Mouse (Mus musculus): Measurements from ENCODE around the gene Mansc1. TPM values are rescaled to one million over a fixed set of nuclear protein-coding genes. Genes with fewer than 3 reads are reported as not detected.

The Mansc1 gene
- polyA plus RNA-seq, 1 experiment from 2014 or later = 8.0 TPM

DNA sequence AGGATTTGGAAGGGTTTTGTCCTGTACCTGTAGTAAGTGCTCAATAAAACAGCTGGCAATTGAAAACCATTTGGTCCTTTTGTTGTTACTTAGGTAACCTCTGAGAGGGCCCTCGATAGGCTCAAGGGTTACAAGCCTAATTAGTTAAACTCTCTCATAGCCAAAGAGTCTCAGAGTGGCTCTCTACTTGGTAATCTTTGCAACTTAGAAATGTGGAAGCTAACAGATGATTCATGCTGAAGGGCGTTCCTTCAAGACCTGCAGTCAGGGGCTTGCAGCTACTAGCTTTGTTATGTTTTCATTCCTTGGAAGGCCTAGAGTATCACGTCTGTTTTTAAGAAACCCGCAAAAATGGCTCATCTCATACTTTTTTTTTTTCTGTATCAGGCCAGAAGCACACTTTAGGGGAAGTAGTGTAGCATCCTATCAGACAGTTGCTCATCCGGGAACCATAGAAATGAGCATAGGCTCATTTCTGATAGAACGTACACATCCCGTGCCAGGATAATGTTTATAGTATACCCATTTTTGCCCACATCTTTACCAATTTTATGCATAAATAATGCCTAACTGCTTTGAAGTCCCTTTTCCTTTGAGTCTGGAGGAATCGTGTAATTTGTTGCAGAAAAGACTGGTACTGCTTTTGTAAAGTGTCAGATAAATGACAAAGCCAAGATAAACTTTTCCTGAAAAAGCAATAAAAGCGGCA lies 9.6 kb upstream of the Mansc1 start:
- Histone ChIP-seq H3K9me3 (replicated peaks; ENCODE audit: control insufficient read depth, low read length) (no peaks in the 10 kb centered on the region), H3K9ac (ENCODE audit: low read length) (peak overlapping the region; percentile 81), H3K4me2 (ENCODE audit: low read depth, low read length) (peak overlapping the region; percentile 93), H3K27ac (ENCODE audit: low read length) (no peak overlapping the region), H3K4me1 (ENCODE audit: control insufficient read depth, insufficient read depth, low read length) (peaks cover 7% of the 10 kb centered on the region), H3K36me3 (ENCODE audit: control insufficient read depth, insufficient read depth) (peaks cover 8% of the 10 kb centered on the region; the same call in 1 of the 2 replicates), H3K27me3 (ENCODE audit: control insufficient read depth, insufficient read depth, low read length) (no peaks in the 10 kb centered on the region), H3K4me3 (ENCODE audit: low read length) (peak overlapping the region; percentile 64)
- 71% methylated on average over 9 of the region's 9 CpGs for WGBS
- ATAC-seq (replicated peaks; ENCODE audit: extremely low read depth, insufficient read depth, low FRiP score) = no peak

DNA sequence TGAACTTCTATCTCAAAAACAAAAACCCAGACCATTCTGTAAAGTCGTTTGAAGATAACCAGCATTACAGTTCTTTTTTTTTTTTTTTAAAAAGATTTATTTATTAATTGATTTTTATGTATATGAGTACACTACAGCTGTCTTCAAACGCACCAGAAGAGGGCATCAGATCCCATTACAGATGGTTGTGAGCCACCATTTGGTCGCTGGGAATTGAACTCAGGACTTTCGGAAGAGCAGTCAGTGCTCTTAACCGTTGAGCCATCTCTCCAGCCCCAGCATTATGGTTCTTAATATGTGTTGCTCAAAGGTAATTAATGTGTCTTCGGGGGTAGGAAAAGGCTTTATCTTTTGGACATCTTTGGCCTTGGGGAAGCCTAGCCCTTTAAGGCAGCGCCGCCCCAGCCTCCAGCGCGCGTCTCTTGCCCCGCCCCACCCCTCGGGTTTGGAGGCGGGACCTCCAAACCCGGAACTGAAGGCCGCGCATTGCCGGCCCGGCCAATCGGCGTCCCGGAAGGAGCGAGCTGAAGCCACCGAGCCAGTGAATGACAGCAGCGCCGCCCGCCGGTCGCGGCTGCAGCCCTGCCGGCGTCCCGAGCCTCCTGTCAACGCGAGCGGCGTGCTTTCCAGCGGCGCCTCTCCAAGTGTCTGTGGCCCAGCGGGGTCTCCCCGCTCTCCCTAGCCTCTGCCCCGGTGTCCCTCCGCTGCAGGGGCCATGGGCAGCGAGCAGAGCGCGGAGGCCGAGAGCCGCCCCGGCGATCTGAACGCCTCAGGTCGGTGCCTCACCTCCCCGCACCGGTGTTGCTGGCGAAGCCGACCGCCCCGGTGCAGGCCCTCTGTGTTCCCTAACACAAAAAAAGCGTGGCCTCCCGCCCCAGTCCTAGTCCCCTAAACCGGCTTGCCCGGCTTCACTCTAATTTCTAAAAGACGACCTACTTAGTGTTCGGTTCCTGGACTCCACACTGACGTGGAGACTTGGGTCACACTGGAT lies 8.5 kb upstream of the Mansc1 start:
- peak; percentile 98 for ATAC-seq (replicated peaks; ENCODE audit: extremely low read depth, insufficient read depth, low FRiP score)
- H3K4me1 ChIP-seq (ENCODE audit: control insufficient read depth, insufficient read depth, low read length) = peaks cover 7% of the 10 kb centered on the region
- WGBS = 2% methylated on average over 65 of the region's 65 CpGs
- H3K9ac ChIP-seq (ENCODE audit: low read length) = peak overlapping the region; percentile 81
- H3K36me3 ChIP-seq (ENCODE audit: control insufficient read depth, insufficient read depth) = 0 out of 2 replicates have a peak, but pooled peaks cover 5% of the 10 kb centered on the region
- H3K27ac ChIP-seq (ENCODE audit: low read length) = peak overlapping the region; percentile 49
- peak overlapping the region; percentile 93 for H3K4me2 ChIP-seq (ENCODE audit: low read depth, low read length)
- H3K4me3 ChIP-seq (ENCODE audit: low read length) = peak overlapping the region; percentile 64
- no peaks in the 10 kb centered on the region for H3K9me3 ChIP-seq (replicated peaks; ENCODE audit: control insufficient read depth, low read length)
- no peaks in the 10 kb centered on the region for H3K27me3 ChIP-seq (ENCODE audit: control insufficient read depth, insufficient read depth, low read length)

DNA sequence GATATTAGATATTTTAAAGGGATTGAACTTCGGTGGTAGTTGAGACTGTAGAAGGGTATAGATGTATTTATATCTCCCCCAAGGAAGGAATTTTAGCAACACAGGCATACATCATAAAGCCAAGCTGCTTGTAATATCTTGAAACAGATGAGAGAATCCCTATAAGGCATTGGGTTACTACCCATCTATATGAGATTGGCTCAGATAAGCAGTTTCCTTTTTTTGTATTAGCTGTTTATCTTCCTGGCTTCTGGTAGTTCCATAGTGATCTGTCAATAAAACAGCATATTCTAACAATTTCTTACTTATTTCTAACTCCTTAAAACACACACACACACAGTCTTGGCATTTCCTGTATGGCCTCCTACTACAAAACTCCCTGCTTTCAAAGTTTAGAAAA lies 7.6 kb upstream of the Mansc1 start:
- Histone ChIP-seq H3K27me3 (ENCODE audit: control insufficient read depth, insufficient read depth, low read length) (no peaks in the 10 kb centered on the region), H3K4me1 (ENCODE audit: control insufficient read depth, insufficient read depth, low read length) (peaks cover 7% of the 10 kb centered on the region), H3K9ac (ENCODE audit: low read length) (no peak overlapping the region), H3K9me3 (replicated peaks; ENCODE audit: control insufficient read depth, low read length) (no peaks in the 10 kb centered on the region), H3K36me3 (ENCODE audit: control insufficient read depth, insufficient read depth) (0 out of 2 replicates have a peak, but pooled peaks cover 2% of the 10 kb centered on the region), H3K4me2 (ENCODE audit: low read depth, low read length) (no peak overlapping the region), H3K27ac (ENCODE audit: low read length) (no peak overlapping the region), H3K4me3 (ENCODE audit: low read length) (no peak overlapping the region)
- ATAC-seq (replicated peaks; ENCODE audit: extremely low read depth, insufficient read depth, low FRiP score) = no peak
- 97% methylated on average over 1 of the region's 1 CpGs for whole genome bisulfite sequencing

DNA sequence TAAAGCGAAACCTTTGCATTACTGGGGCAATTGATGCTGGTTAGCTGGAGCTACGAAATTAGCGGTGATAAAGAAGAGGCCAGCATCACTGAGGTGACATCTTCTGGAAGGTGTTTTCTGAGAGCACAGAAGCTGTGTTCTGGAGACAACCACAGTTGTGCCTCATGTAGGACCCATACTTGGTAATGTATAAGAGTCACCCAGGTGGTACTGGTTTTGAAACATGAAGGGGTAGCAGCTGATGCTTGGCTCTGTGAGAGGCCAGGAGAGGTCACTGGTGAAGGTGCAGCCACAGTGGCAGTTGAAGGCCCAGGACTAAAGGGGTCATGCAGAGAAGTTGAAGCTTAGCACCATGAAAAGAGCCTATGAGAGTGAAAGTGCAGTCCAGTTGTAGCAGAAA lies 6.9 kb upstream of the Mansc1 start, which contains the start of gene Borcs5:
TSS of gene Borcs5 (plus strand) at position 301 of the 400 bp plus-strand sequence.
- no peak for ATAC-seq (replicated peaks; ENCODE audit: extremely low read depth, insufficient read depth, low FRiP score)
- H3K4me1 ChIP-seq (ENCODE audit: control insufficient read depth, insufficient read depth, low read length) = peaks cover 7% of the 10 kb centered on the region
- no peak within 1 kb of the TSS for H3K4me3 ChIP-seq (ENCODE audit: low read length)
- H3K27me3 ChIP-seq (ENCODE audit: control insufficient read depth, insufficient read depth, low read length) = no peaks in the 10 kb centered on the region
- H3K4me2 ChIP-seq (ENCODE audit: low read depth, low read length) = no peak within 1 kb of the TSS
- WGBS = 72% methylated on average over 3 of the region's 3 CpGs
- H3K9ac ChIP-seq (ENCODE audit: low read length) = no peak within 1 kb of the TSS
- no peak within 1 kb of the TSS for H3K27ac ChIP-seq (ENCODE audit: low read length)
- H3K36me3 ChIP-seq (ENCODE audit: control insufficient read depth, insufficient read depth) = no peaks in the 10 kb centered on the region
- H3K9me3 ChIP-seq (replicated peaks; ENCODE audit: control insufficient read depth, low read length) = no peaks in the 10 kb centered on the region

DNA sequence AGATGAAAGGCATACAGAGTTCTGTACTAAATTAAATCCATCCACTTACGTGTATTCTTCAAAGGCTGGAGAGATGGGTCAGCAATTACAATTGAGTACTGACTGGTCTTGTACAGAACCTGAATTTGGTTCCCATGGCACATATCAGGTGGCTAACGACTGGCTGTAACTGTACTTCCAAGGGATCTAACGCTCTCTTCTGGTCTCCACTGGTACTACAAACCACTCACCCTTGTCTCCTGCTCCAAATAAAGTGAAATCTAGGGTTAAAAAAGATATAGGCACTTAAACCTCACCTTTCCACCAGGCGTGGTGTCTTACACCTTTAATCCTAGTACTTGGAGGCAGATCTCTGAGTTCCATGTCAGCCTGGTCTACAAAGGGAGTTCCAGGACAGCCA lies 4.2 kb upstream of the Mansc1 start:
- H3K9me3 ChIP-seq (replicated peaks; ENCODE audit: control insufficient read depth, low read length) = no peaks in the 10 kb centered on the region
- H3K9ac ChIP-seq (ENCODE audit: low read length) = no peak overlapping the region
- H3K4me1 ChIP-seq (ENCODE audit: control insufficient read depth, insufficient read depth, low read length) = peaks cover 5% of the 10 kb centered on the region; the same call in 1 of the 2 replicates
- no peak overlapping the region for H3K4me3 ChIP-seq (ENCODE audit: low read length)
- 63% methylated on average over 4 of the region's 4 CpGs for WGBS
- H3K36me3 ChIP-seq (ENCODE audit: control insufficient read depth, insufficient read depth) = no peaks in the 10 kb centered on the region
- no peaks in the 10 kb centered on the region for H3K27me3 ChIP-seq (ENCODE audit: control insufficient read depth, insufficient read depth, low read length)
- H3K27ac ChIP-seq (ENCODE audit: low read length) = no peak overlapping the region
- ATAC-seq (replicated peaks; ENCODE audit: extremely low read depth, insufficient read depth, low FRiP score) = no peak
- H3K4me2 ChIP-seq (ENCODE audit: low read depth, low read length) = no peak overlapping the region

DNA sequence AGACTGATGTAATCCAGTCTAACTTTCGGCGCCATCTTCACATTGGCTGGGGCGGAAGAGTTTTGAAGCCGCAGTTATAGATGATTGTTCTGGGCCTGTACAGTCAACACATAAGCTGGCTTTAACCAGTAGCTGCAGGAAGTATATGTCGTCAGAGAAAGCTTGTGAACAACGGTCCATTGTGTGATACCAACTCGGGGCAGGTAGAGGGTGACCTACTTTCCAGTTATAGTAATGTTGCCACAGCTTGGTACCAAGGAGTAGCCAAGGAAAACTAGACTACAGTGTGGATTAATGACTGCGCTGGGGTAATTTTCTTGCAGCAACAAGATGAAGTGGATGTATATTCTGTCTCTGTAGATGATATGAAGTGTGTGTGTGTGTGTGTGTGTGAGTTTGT lies 1.3 kb upstream of the Mansc1 start:
- 75% methylated on average over 8 of the region's 8 CpGs for WGBS
- Histone ChIP-seq H3K9me3 (replicated peaks; ENCODE audit: control insufficient read depth, low read length) (no peaks in the 10 kb centered on the region), H3K4me3 (ENCODE audit: low read length) (no peak overlapping the region), H3K27ac (ENCODE audit: low read length) (no peak overlapping the region), H3K4me2 (ENCODE audit: low read depth, low read length) (no peak overlapping the region), H3K27me3 (ENCODE audit: control insufficient read depth, insufficient read depth, low read length) (no peaks in the 10 kb centered on the region), H3K9ac (ENCODE audit: low read length) (no peak overlapping the region), H3K36me3 (ENCODE audit: control insufficient read depth, insufficient read depth) (no peaks in the 10 kb centered on the region), H3K4me1 (ENCODE audit: control insufficient read depth, insufficient read depth, low read length) (peaks cover 5% of the 10 kb centered on the region; the same call in 1 of the 2 replicates)
- ATAC-seq (replicated peaks; ENCODE audit: extremely low read depth, insufficient read depth, low FRiP score) = no peak

DNA sequence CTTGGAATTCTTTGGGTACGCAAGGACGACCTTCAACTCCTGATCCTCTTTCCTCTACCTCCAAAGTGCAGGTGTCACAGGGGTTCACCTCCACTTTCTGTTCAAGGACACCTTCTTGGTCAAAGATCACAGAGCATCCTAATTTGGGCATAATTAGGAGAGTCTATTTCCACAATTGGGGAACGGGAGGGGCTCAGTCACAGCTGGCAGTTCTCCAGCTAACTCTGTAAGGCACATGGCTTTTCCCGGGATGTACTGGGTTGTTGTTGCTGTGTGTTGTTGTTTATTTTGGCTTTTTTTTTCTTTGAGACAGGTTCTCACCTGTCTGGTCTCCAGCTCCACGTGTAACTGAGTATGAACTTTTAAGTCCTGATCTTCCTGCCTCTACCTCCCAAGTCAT lies 468 bp upstream of the Mansc1 start:
- no peak for ATAC-seq (replicated peaks; ENCODE audit: extremely low read depth, insufficient read depth, low FRiP score)
- H3K36me3 ChIP-seq (ENCODE audit: control insufficient read depth, insufficient read depth) = no peaks in the 10 kb centered on the region
- peak overlapping the region; percentile 83 for H3K4me3 ChIP-seq (ENCODE audit: low read length)
- H3K27ac ChIP-seq (ENCODE audit: low read length) = peak overlapping the region; percentile 82
- H3K27me3 ChIP-seq (ENCODE audit: control insufficient read depth, insufficient read depth, low read length) = no peaks in the 10 kb centered on the region
- H3K9me3 ChIP-seq (replicated peaks; ENCODE audit: control insufficient read depth, low read length) = no peaks in the 10 kb centered on the region
- H3K4me2 ChIP-seq (ENCODE audit: low read depth, low read length) = peak overlapping the region; percentile 70
- peaks cover 5% of the 10 kb centered on the region; the same call in 1 of the 2 replicates for H3K4me1 ChIP-seq (ENCODE audit: control insufficient read depth, insufficient read depth, low read length)
- WGBS = 28% methylated on average over 5 of the region's 5 CpGs
- peak overlapping the region; percentile 87 for H3K9ac ChIP-seq (ENCODE audit: low read length)

DNA sequence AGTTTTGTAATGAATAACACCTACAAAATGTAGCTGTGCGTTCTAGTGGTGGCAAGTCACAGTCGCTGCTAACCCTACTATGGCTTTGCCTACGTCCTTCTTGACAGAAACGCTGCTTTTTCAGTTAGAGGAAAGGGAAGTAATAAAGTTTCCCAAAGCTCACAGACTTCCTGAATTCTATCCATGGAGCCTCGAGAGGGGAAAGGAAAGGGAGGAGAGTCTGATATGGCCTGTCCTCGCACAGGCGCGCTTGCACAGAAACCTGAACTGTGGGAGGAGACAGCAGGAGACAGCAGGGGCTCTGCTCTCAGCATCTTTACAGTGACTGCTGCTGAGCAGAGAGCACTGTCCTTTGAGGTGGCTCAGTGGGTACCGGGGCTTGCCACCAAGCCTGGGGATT lies 1.8 kb downstream of the Mansc1 start:
- Histone ChIP-seq H3K36me3 (ENCODE audit: control insufficient read depth, insufficient read depth) (no peaks in the 10 kb centered on the region), H3K4me3 (ENCODE audit: low read length) (no peak overlapping the region), H3K9me3 (replicated peaks; ENCODE audit: control insufficient read depth, low read length) (no peaks in the 10 kb centered on the region), H3K27me3 (ENCODE audit: control insufficient read depth, insufficient read depth, low read length) (no peaks in the 10 kb centered on the region), H3K27ac (ENCODE audit: low read length) (no peak overlapping the region; the same call in 1 of the 2 replicates), H3K9ac (ENCODE audit: low read length) (no peak overlapping the region), H3K4me2 (ENCODE audit: low read depth, low read length) (no peak overlapping the region), H3K4me1 (ENCODE audit: control insufficient read depth, insufficient read depth, low read length) (peaks cover 5% of the 10 kb centered on the region; the same call in 1 of the 2 replicates)
- WGBS = 67% methylated on average over 9 of the region's 9 CpGs
- ATAC-seq (replicated peaks; ENCODE audit: extremely low read depth, insufficient read depth, low FRiP score) = no peak

All from heart, embryonic 16.5 days (tissue).